Mouse (Mus musculus): Measurements from ENCODE around the gene Tle3. TPM values are rescaled to one million over a fixed set of nuclear protein-coding genes. Genes with fewer than 3 reads are reported as not detected.

Gene Tle3
- total RNA-seq, 2 experiments from 2014 or later: 79.4 to 113 TPM

DNA sequence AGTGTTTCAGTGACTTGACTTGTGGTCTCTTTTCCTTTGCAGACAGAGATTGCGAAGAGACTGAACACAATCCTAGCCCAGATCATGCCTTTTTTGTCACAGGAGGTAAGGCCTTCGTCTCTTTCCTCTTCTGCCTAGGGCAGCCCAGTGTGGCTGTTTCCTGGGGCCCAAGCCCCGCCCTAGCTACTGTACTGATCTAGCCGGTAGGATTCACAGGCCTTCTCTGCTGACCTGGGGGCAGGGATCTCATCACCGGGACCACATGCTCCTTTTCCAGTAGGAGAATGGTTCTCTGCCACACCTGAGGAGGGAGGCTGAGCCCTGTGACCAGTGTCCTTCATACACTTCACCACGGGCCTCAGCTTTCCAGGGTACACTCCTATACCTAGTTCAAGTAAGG is 21.0 kb downstream of the Tle3 start:
- ATAC-seq (ENCODE audit: poor library complexity, severe bottlenecking): no peak

DNA sequence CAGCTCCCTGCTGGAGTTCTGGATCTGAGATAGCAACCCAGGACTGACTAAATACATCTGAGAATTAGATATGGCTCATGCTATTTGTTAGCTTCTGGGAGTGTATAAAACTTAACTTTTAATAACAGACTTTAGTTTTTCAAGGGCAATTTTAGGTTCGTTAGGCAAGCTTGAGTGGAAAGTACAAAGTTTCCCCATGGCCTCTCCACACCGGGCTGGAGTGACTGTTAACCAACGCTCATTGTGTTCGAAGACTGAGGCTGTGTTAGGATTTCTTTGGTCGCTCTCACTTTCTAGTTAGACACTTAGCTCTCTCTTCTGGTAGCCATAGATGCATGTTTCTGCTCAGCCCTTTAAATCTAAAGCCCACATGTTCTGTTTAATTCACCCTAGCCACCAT is 21.7 kb downstream of the Tle3 start:
- no peak for ATAC-seq (ENCODE audit: poor library complexity, severe bottlenecking)

- ATAC-seq (ENCODE audit: poor library complexity, severe bottlenecking): peak; percentile 31; the same call in 1 of the 2 replicates
These were observed 22.9 kb downstream of the Tle3 start for GRCm38 (mm10) chr9:61395071-61395470.

GRCm38 (mm10) chr9:61396474-61396873 is 24.3 kb downstream of the Tle3 start:
- ATAC-seq (ENCODE audit: poor library complexity, severe bottlenecking): no peak

- ATAC-seq (ENCODE audit: poor library complexity, severe bottlenecking): no peak
These were observed 25.0 kb downstream of the Tle3 start for GRCm38 (mm10) chr9:61397130-61397529.

DNA sequence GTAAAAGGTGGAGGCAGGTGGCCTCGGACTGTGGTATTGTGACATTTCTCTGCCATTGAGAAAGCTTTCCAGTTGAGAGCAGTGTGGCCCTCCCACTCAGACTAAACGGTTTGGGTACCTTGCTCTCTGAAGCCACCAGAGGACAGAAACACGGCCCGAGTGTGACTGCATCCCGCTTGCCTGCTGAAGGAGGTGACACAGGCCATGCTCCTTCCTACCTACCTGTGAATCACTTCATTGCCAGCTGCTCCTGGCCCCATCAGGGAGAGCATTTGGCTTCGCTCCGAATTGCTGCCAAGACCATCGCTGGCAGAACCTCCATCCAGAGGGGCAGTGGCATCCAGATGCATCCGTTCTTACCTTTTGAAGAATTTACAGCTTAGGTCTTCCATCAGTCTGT is 26.0 kb downstream of the Tle3 start:
- peak; percentile 26; the same call in 1 of the 2 replicates for ATAC-seq (ENCODE audit: poor library complexity, severe bottlenecking)

DNA sequence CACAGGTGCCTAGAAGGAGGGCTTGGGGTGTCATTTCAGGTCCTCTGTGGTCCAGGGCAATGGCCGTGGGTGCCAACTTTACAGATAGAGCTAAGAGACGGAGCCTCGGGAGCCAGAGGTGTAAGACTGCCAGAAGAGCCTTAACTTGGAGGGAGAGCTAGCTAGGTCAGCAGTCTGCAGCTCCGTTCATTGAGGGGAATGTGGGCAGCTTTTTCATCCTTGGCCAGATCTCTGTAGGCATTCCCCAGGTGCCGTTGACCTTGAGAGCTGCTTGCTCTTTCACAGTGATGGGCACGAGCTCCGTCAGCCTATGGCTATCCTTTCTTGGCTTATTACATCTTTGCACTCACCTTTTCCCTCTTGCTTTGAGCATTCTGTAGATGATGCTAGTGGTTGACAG is 28.0 kb downstream of the Tle3 start:
- ATAC-seq (ENCODE audit: poor library complexity, severe bottlenecking): no peak

DNA sequence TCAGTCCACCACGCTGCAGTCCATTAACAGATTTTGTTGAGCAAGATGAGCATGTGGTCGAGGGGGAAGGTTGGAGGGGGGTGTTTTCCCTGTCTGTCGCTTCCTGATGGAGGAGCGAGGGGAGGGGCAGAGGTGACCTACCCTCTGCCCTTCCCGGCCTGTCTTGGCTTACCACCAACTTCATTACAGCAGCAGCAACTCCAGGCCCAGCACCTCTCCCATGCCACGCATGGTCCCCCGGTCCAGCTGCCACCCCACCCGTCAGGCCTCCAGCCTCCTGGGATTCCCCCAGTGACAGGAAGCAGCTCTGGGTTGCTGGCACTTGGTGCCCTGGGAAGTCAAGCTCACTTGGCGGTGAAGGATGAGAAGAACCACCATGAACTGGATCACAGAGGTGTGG is 29.5 kb downstream of the Tle3 start:
- ATAC-seq (ENCODE audit: poor library complexity, severe bottlenecking): no peak

DNA sequence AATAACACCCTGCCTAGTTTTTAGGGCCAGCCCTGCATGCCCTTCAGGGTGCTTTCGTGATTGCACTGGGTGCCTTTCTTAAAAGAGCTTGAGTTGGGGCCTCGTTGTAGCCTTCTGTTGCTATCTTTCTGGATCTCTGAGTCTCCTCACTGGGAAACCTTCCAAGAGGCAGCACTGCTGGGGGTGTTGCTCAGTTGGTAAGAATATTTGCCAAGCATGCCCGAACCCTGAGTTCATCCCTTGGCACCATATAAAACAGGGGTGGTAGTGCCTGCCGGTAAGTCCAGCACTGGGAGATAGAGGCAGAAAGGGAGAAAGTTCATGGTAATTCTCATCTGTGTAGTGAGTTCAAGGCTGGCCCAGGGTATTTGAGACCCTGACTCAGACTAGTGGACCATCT is 30.1 kb downstream of the Tle3 start:
- ATAC-seq (ENCODE audit: poor library complexity, severe bottlenecking): no peak

DNA sequence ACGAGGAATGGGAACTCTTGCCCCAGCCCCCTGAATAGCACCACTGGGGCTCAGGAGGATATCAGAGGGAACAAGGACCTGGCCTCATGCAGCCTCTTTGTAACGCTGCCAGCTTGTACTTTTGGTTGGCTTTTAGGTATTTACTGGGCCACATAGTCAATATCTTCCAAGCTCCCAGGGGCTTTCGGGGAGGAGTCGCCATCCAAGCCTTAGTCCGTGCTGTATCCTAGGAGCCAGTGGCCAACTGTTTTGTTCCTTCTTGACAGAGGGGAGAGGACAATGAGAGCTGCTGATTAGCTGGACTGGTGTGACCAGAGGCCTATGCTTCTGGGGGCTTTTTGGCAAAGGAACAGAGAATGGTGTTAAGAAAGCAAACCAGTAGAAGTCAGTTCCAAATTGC is 30.6 kb downstream of the Tle3 start:
- ATAC-seq (ENCODE audit: poor library complexity, severe bottlenecking): no peak

DNA sequence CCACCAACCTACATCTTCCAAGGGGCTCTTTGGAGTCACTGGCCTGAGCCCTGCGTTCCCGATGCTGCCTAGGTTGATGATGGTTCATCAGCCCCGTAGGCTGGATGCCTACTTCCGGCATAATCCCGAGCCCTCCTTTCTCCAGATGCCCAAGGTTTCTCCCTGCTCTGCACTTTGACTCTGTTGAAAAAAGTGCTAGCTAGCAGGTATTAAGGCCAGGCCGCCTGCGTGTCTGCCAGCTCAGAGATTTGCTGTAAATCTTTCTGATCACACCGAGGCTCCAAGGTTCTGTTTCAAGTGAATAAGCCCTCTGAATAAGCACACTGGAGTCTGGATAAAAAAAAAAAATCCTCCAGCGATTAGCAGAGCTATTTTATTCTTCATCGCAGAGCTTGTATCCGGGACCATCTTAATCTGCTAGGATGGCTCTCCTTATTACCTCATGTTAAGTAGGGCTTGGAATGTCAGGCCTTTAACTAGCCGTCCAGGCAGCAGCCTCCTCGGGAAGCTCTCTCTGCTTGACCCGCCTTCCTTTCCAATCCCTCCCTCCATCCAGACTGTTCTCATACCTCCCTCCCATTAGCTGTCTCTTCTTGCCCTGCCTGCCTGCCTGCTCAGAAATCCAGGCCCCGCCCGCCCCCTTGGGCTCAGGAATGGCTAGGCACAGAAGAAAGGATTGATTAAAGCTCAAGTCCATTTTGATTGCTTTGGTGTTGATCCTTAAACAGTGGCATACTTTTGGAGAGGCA is 31.9 kb downstream of the Tle3 start:
- ATAC-seq (ENCODE audit: poor library complexity, severe bottlenecking): no peak

DNA sequence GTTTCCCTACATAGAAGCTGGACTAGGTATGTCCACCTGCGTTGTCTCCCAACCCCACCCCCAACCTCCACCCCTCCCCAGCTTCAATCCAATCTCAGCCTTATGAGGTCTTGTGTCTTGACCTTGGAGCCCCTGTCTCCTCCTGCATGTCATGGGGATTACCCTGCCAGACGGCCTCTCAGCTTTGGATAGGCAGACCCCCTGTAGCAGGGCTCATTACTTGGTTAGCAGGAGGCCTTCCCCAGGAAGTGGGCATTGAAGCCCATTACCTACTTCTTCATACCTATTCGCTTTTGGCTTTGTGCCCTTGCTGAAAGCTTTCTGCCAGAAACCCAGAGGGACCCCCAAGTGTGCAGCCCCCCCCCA is 32.4 kb downstream of the Tle3 start:
- no peak for ATAC-seq (ENCODE audit: poor library complexity, severe bottlenecking)

GRCm38 (mm10) chr9:61404998-61405621 is 32.9 kb downstream of the Tle3 start:
- no peak for ATAC-seq (ENCODE audit: poor library complexity, severe bottlenecking)

- no peak for ATAC-seq (ENCODE audit: poor library complexity, severe bottlenecking)
These were observed 34.2 kb downstream of the Tle3 start for GRCm38 (mm10) chr9:61406343-61406742.

GRCm38 (mm10) chr9:61409046-61409445 is 36.9 kb downstream of the Tle3 start:
- no peak for ATAC-seq (ENCODE audit: poor library complexity, severe bottlenecking)

DNA sequence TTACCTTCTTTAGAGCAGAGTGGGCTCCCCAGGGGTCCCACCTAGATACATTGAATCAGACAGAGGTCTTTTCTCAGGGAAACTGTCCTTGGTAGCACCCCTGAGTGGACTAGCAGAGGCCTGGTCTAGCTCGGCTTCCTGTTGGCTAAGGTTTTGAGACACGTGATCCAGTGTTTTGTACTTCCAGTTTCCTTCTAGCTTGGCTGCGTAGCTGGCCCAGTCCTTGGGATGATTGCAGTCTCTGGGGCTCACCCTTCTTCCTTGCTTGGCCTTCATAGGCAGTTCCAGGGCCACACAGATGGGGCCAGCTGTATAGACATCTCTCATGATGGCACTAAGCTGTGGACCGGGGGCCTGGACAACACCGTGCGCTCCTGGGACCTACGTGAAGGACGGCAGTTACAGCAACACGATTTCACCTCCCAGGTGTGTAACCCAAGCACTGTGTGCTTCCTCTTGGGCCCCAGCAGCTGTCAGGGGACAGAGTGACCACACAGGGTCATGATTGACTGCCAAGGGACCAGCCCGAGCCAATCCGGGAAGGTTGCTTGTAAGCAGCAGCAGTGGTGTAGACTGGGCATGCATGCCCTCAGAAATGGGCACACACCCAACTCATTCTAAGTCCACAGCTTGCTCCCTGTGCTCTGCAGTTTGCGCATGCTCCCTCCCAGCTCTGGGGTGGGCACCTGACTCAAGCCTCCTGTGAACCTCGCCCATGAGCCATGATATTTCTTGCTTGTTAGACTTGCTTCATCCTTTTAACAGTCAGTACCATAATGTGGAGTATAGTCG is 41.7 kb downstream of the Tle3 start:
- peak; percentile 59 for ATAC-seq (ENCODE audit: poor library complexity, severe bottlenecking)

GRCm38 (mm10) chr9:61416571-61416970 is 44.4 kb downstream of the Tle3 start:
- ATAC-seq (ENCODE audit: poor library complexity, severe bottlenecking): no peak

GRCm38 (mm10) chr9:61421626-61422025 is 49.5 kb downstream of the Tle3 start:
- ATAC-seq (ENCODE audit: poor library complexity, severe bottlenecking): no peak

DNA sequence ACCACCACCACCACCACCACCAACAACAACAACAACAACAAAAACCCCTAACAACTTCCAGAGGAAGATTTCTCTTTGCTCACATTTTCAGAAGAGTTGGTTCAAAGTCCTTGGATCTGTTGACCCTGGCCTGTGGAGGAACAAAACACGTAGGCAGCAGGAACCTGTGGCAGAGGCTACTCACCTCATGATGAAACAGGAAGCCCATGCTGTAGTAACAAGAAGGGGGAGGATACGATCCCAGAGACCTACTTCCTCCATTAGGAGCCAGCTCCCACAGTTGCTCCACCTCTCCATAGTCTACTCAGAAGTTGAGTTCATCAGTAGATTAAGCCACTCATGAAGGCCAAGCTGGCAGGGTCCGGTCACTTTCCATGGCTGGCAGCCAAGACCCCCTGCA is 52.1 kb downstream of the Tle3 start:
- peak; percentile 95 for ATAC-seq (ENCODE audit: poor library complexity, severe bottlenecking)

- no peak for ATAC-seq (ENCODE audit: poor library complexity, severe bottlenecking)
These were observed 54.3 kb downstream of the Tle3 start for GRCm38 (mm10) chr9:61426493-61426892.

DNA sequence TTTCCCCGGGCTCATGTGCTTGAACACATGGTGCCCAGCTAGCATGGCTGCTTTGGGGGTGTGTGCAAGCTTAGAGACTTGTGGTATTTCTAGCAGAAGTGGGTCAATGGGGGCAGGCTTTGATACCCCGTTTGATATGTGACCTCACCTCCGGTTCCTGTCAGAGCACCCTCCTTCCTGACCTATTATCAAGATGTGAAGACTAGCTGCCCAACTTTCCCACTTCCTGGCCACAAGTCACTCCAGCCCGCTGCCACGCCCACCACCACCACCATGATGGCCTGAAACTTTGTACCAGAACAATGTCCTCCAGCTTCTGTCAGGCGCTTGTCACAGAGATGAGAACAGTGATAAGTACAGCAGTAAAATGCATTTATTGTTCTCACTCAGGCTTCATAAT is 54.9 kb downstream of the Tle3 start:
- ATAC-seq (ENCODE audit: poor library complexity, severe bottlenecking): peak; percentile 61

DNA sequence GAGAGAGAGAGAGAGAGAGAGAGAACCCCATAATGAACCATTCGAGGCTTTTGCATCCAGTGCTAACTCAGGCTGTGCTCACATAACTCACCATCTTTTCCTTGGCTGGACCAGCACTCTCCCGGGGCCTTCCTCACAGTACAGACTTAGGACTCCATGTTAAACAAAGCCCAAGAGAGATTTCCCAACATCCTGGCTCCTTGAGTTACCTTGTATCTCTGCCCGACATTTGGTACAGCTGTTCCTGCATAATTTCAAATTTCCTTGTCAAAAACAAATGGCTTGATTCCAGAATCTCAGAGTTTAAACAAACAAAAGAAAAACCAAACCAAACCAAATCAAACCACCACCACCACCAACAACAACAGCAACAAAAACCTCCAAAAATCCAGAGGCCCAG is 55.7 kb downstream of the Tle3 start:
- ATAC-seq (ENCODE audit: poor library complexity, severe bottlenecking): no peak
